Mouse (Mus musculus) forebrain, embryonic 10.5 days (tissue): ENCODE data around the gene Abhd10. TPM values are rescaled to one million over a fixed set of nuclear protein-coding genes. Genes with fewer than 3 reads are reported as not detected.

ENCODE experiments used
- DNase-seq: peaks from one replicate; pipeline ENCODE4 v3.0.0-alpha.2; 2017; ENCODE audit warnings: low spot score; ENCODE audit errors: extremely low spot score
- H3K27ac ChIP-seq: fragments of 300-500 bp; sonication (generic); 2 replicates; pipeline ENCODE4 v1.5.1; 2016; ENCODE audit warnings: mild to moderate bottlenecking
- H3K27me3 ChIP-seq: fragments of 300-500 bp; sonication (generic); 2 replicates; pipeline ENCODE4 v1.6.1; 2016; ENCODE audit warnings: mild to moderate bottlenecking; ENCODE audit not compliant: poor library complexity, severe bottlenecking
- H3K36me3 ChIP-seq: fragments of 300-500 bp; sonication (generic); replicated peaks from 2 replicates; pipeline ENCODE4 v1.6.1; 2016; ENCODE audit warnings: mild to moderate bottlenecking, moderate library complexity
- H3K4me1 ChIP-seq: fragments of 300-500 bp; sonication (generic); 2 replicates; pipeline ENCODE4 v1.6.1; 2016
- H3K4me3 ChIP-seq: fragments of 300-500 bp; sonication (generic); 2 replicates; pipeline ENCODE4 v1.5.1; 2016; ENCODE audit warnings: mild to moderate bottlenecking, moderate library complexity
- H3K9me3 ChIP-seq: fragments of 300-500 bp; sonication (generic); 2 replicates; pipeline ENCODE4 v1.6.1; 2016; ENCODE audit warnings: mild to moderate bottlenecking, moderate library complexity
- WGBS: fragments of 180-500 bp; shearing (Covaris S2); methylation state at CpG from one replicate; pipeline ENCODE4 v1.1.7; 2016; 5-methylcytosine and 5-hydroxymethylcytosine counted together
- polyA plus RNA-seq: library from polyadenylated mRNA; unstranded; fragments of >200 nt; fragmentation: Nextera tagmentation; extraction: Ambion mirVana; gene quantifications from 2 replicates; pipeline ENCODE4 v1.2.1, GENCODE M21; 2016

Gene Abhd10
- polyA plus RNA-seq, 1 experiment from 2014 or later, result 41.4 TPM

DNA sequence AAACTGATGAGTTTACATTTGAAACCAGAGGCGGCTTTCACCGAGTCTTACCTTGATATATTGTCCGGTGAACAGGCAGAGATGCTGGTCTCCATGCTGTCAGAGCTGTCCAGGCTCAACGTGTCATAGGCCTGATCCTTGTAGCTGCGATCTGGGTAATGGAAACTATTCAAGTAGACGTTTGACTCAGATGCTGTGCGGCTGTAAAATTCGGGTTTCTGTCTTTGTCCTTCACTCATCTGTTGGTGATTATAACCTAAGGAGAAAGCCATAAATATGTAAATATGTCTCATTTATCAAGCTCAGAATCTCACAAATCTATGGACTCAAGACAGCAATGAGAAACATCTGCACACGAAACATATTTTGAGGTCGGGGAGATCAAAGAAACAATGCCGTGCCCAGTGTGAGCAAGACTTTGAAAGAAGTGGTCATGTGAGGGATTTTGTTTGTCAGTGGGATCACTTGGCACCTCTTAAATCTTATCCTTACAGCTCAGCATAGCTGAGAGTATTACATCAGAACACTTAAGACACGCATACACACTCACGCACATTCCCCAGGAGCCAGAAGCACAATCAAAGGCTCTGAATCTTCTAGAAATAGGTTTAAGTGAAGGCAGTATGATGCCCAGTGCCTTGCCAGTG lies 20.2 kb upstream of the Abhd10 start:
- Histone ChIP-seq H3K27me3 (no peaks in the 10 kb centered on the region), H3K9me3 (no peaks in the 10 kb centered on the region), H3K27ac (no peak overlapping the region), H3K36me3 (peaks cover 27% of the 10 kb centered on the region), H3K4me3 (no peak overlapping the region), H3K4me1 (no peaks in the 10 kb centered on the region)
- no peak for DNase-seq
- WGBS, result 93% methylated on average over 13 of the region's 13 CpGs

DNA sequence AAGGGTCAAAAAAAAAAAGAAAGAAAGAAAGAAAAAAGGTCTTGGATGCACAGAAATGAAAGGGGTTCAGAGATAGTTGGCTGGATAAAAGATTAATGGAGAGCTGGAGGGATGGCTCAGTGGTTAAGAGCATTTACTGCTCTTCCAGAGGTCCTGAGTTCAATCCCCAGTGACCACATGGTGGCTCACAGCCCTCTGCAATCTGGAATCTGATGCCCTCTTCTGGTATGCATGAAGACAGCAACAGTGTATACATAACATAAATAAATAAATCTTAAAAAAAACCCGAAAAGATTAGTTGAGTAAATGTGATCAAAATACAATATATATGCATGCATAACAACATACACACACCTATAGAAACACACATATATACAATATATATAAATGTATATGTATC lies 18.7 kb upstream of the Abhd10 start:
- no peak for DNase-seq
- no peak overlapping the region for H3K4me3 ChIP-seq
- H3K36me3 ChIP-seq, result peaks cover 31% of the 10 kb centered on the region
- H3K4me1 ChIP-seq, result no peaks in the 10 kb centered on the region
- no peaks in the 10 kb centered on the region for H3K27me3 ChIP-seq
- H3K9me3 ChIP-seq, result no peaks in the 10 kb centered on the region
- 95% methylated on average over 1 of the region's 1 CpGs for WGBS
- H3K27ac ChIP-seq, result no peak overlapping the region

DNA sequence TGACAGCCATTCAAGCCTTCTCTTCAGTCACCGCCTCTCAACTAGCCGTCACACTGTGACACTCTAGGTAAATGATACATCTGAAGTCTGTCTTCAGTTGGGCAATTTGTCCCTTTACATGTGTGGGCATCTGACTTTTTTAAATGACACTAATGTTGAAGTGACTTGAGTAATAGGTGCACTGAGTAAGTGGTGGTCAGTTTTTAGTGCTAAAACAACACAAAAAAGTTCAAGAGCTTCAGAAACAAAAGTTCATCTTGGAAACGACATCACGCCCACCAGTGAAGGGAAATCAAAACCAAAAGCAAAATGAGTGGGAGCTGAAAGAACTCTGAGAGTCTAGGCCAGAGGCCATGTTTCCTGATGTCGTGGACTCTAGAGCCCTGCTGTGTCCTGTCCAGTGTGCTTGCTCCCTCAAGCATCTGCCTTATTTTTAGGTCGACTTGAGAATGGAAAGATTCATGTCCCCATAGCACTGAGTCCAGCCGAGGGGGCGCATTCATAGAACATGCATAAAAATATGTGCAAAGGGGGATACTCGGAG lies 16.0 kb upstream of the Abhd10 start:
- H3K4me1 ChIP-seq, result no peaks in the 10 kb centered on the region
- H3K36me3 ChIP-seq, result peaks cover 31% of the 10 kb centered on the region
- no peaks in the 10 kb centered on the region for H3K27me3 ChIP-seq
- WGBS, result 92% methylated on average over 9 of the region's 9 CpGs
- H3K9me3 ChIP-seq, result no peaks in the 10 kb centered on the region
- no peak for DNase-seq
- no peak overlapping the region for H3K4me3 ChIP-seq
- no peak overlapping the region for H3K27ac ChIP-seq

DNA sequence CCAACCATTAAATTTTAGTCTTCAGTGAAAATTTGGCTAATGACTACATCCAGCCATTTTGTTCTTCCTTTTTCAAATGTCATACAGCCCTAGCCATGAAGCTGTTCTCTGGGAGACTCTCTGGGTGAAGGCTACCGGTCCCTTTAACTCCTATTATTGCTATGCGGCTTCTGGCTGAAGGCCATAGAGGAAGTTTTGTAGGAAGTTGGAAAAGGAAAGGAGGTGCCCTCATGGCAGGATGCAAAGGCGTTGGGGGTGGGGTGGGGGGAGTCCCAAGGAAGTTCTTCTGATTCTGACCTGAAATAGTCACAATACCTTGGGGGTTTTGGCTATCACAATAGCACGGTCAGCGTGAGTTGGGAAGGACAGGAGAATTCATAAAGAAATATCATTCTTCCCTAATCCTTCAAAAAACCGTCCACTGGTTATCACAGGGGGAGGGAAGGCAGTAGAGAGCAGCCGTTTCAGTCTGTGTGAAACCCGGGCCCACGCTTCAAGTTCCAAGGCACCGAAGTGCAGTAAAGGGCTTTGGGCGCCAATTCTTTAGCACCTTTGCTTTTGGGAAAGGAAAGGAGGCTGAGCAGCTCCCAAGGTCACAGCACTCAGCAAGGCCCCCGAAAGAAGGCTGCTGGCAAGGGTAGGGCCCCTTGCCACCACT lies 14.8 kb upstream of the Abhd10 start:
- 89% methylated on average over 12 of the region's 12 CpGs for WGBS
- H3K27ac ChIP-seq, result 0 out of 2 replicates have a peak overlapping the region, but pooled peaks have one; percentile 37
- H3K4me3 ChIP-seq, result no peak overlapping the region
- DNase-seq, result no peak
- no peaks in the 10 kb centered on the region for H3K9me3 ChIP-seq
- peaks cover 26% of the 10 kb centered on the region for H3K36me3 ChIP-seq
- H3K27me3 ChIP-seq, result no peaks in the 10 kb centered on the region
- H3K4me1 ChIP-seq, result no peaks in the 10 kb centered on the region

DNA sequence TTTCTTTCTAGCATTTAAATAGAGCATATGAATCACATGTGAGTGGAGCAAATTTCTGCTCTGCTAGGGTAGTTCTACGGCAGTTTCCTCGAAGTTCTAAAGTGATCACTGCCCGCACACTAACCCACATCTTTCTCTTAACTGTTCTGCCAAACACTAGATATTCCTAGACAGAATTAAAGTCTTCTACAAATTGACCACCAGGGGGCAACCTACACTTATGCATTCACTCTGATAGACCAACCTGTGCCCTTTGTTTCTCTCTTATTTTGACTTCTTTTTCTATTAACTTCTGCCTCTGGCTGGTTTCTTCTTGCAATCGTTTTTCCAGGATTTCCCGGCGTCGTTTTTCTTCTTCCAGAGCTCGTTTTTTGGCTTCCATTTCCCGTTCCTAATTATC lies 14.1 kb upstream of the Abhd10 start:
- WGBS, result 50% methylated on average over 9 of the region's 9 CpGs
- no peak overlapping the region for H3K27ac ChIP-seq
- H3K4me3 ChIP-seq, result no peak overlapping the region
- H3K9me3 ChIP-seq, result no peaks in the 10 kb centered on the region
- peaks cover 27% of the 10 kb centered on the region for H3K36me3 ChIP-seq
- no peaks in the 10 kb centered on the region for H3K4me1 ChIP-seq
- H3K27me3 ChIP-seq, result no peaks in the 10 kb centered on the region
- DNase-seq, result no peak

DNA sequence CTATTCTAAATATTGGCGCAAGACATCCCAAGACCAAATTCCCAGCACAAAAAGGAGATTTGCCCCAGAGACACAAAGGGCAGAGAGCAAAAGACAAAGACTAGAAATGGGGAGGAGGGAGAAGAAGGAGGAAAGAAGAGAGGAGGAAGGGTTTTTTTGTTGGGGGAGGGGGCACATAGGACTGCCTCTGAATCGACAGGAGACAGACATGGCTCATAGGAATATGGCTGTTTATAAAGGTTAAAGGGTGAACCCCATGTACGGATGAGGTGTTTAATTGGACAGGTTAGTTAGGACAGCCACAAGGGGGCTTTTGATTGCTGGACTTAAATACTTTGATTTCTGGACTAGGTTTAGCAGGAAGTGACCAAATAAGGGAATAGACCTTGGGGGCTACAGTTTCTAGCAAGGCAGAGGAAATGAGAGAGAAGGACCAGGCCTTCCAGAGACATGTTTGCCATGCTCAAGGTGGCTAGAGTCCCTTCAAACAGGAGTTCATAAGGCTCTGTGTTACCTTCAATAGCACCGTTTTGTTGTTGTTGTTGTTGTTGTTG lies 913 bp upstream of the Abhd10 start:
- peaks cover 26% of the 10 kb centered on the region for H3K4me1 ChIP-seq
- peak overlapping the region; percentile 60 for H3K4me3 ChIP-seq
- no peaks in the 10 kb centered on the region for H3K9me3 ChIP-seq
- WGBS, result 67% methylated on average over 4 of the region's 4 CpGs
- DNase-seq, result no peak
- no peaks in the 10 kb centered on the region for H3K27me3 ChIP-seq
- peaks cover 20% of the 10 kb centered on the region for H3K36me3 ChIP-seq
- H3K27ac ChIP-seq, result peak overlapping the region; percentile 92

DNA sequence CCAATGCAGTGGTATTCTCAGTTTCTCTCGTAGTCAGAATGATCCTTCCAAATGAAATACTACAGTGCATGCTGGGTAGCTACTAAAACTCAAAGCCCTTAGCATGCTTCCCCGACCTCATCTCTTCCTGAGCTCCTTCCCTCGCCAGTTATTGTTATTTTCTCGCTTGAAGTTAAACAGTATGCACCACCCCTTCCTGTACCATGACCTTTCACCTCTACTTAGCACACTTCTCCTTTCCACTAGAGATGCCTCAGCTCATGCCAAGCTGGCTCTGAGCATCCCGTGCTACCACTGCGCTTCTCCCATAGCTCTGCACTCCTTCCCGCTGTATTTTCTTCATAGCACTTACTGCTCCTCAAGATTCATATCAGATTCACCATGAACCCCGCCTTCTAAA lies 4.9 kb downstream of the Abhd10 start:
- no peak for DNase-seq
- no peak overlapping the region for H3K27ac ChIP-seq
- no peak overlapping the region for H3K4me3 ChIP-seq
- peaks cover 15% of the 10 kb centered on the region for H3K4me1 ChIP-seq
- no peaks in the 10 kb centered on the region for H3K27me3 ChIP-seq
- no peaks in the 10 kb centered on the region for H3K9me3 ChIP-seq
- 93% methylated on average over 8 of the region's 8 CpGs for WGBS
- H3K36me3 ChIP-seq, result peaks cover 61% of the 10 kb centered on the region

DNA sequence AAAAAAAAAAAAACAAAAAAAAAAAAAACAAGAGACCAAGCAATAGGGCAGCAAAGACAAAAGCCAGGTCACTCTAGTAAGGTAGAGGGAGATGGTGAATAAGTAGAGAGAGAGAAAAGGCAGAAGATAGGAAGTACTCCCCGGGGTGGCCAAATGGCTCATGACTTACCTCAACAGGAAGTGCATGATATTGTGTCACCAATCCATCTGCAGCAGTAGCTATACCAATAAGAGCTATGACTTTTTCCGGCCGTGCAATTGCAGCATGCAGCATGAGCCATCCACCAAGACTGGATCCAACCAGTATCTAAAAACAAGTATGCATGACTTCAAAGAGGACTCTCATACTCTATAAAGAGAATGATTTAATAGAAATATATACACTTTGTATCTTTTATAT lies 6.0 kb downstream of the Abhd10 start:
- H3K4me1 ChIP-seq, result peaks cover 10% of the 10 kb centered on the region
- no peaks in the 10 kb centered on the region for H3K9me3 ChIP-seq
- H3K27me3 ChIP-seq, result no peaks in the 10 kb centered on the region
- H3K27ac ChIP-seq, result no peak overlapping the region
- no peak for DNase-seq
- 96% methylated on average over 3 of the region's 3 CpGs for WGBS
- peaks cover 73% of the 10 kb centered on the region for H3K36me3 ChIP-seq
- H3K4me3 ChIP-seq, result no peak overlapping the region

DNA sequence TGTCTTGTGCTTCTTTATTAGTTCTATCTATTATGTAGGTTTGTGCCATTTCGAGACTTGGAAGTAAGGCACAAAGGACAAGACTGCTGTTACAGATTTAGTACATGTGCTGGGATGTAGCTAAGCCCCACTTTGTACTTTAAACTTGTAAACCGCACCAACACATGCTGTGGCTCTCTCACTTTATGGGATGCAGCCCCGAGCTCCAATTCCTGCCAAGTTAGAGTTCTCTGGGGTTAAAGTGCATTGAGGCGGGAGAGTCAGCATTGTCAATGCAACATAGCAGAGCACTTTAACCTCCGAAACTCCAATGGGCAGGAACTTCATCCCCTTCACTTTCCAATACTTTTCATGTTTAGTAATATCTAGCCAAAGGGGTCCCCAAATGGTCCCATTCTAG lies 13.6 kb downstream of the Abhd10 start:
- DNase-seq, result no peak
- no peak overlapping the region for H3K27ac ChIP-seq
- no peak overlapping the region for H3K4me3 ChIP-seq
- H3K27me3 ChIP-seq, result no peaks in the 10 kb centered on the region
- H3K4me1 ChIP-seq, result peaks cover 21% of the 10 kb centered on the region
- H3K9me3 ChIP-seq, result no peaks in the 10 kb centered on the region
- H3K36me3 ChIP-seq, result peaks cover 59% of the 10 kb centered on the region
- WGBS, result 90% methylated on average over 5 of the region's 5 CpGs

DNA sequence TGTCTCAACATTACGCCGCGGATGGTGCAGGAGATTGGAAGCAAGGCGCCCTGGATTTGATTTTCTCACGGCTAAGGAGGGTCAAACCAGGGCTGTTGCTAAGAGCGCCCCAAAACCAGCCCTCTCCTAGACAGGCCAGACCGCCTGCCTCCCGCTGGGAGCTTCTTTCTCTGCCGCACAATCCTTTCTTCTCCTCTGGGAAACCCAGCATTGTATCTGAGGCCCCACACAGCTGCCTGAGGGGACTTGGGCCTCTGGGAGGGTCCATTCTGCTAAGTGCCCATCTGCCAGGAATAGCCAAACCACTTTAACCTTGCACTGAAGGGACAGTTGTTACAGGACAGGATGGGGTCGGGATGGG lies 18.0 kb downstream of the Abhd10 start:
- H3K4me1 ChIP-seq, result peaks cover 53% of the 10 kb centered on the region
- peak overlapping the region; percentile 71 for H3K4me3 ChIP-seq
- peak overlapping the region; percentile 95 for H3K27ac ChIP-seq
- DNase-seq, result peak; percentile 82
- H3K9me3 ChIP-seq, result no peaks in the 10 kb centered on the region
- no peaks in the 10 kb centered on the region for H3K27me3 ChIP-seq
- peaks cover 47% of the 10 kb centered on the region for H3K36me3 ChIP-seq
- 1% methylated on average over 10 of the region's 10 CpGs for WGBS

DNA sequence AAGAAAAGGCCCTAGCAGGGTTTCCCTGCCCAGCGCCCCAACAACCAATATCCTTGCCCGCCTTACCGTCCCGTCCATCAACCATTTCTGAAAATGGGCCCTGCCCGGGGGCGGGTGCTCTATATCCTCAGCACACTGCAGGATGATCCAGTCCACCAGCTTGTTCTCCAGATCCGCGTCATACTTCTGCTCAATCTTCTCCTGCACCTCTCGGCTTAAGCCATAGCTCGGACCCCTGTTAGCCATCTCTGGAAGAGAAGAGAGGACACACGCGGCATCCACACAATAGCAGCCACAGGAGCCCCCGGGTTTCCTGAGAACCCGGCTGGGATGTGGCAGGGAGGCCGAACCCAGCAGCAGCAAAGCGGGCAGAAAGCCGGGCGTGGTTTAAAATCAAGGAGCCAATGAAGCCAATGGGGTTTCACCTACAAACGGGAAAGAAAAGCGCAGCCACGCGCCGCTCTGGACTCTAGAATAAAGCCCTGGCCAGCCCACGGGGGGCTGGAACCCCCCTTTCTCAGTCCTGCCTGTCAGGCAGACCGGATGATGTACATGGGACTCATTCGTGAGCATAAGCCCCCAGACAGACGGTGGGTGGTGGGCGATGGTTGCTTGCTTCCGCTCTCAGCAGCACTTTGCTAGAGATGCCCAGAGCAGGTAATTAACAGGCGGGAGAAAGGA lies 18.6 kb downstream of the Abhd10 start, which contains the start of gene Tagln3:
Gene Tagln3 (minus strand): TSS at position 548 of the 681 bp plus-strand sequence.
- 1% methylated on average over 30 of the region's 30 CpGs for WGBS
- H3K27me3 ChIP-seq, result no peaks in the 10 kb centered on the region
- peak within 1 kb of the TSS; percentile 95 for H3K27ac ChIP-seq
- peak; percentile 83 for DNase-seq
- H3K36me3 ChIP-seq, result peaks cover 47% of the 10 kb centered on the region
- no peaks in the 10 kb centered on the region for H3K9me3 ChIP-seq
- peak within 1 kb of the TSS; percentile 71 for H3K4me3 ChIP-seq
- peaks cover 53% of the 10 kb centered on the region for H3K4me1 ChIP-seq

DNA sequence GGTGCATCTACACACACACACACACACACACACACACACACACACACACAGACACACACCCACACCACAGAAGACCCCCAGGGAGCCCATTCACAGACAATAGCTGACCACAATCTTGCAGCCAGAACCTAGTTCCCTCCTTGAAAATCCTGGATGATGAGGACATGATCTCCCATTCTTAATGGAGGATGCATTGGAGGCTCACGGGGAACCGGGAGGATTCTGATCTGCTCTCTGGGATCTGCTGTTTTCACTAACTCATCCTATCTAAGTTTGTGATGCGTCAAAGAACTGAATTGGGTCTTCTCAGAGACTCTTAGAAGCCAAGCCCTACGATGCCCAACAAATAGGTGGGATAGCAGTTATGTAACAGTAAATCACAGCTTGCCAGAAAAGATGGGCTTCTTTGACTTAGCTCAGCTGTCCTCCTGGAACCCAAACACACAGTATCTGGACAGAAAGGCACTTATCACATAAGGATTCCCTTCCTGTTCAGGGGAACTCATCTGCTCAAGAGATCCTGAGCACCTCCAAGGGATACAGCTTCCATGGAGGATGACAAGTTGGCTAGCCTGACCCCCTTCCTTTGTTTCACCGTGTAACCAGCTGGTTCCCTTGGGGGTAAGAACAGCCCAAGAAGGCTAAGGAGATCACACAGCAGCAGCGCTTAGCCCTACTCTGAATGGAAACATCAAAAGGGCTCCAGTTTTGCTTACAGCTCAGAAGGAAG lies 19.4 kb downstream of the Abhd10 start:
- Histone ChIP-seq H3K27me3 (no peaks in the 10 kb centered on the region), H3K4me1 (peaks cover 53% of the 10 kb centered on the region), H3K9me3 (no peaks in the 10 kb centered on the region), H3K4me3 (peak overlapping the region; percentile 71), H3K36me3 (peaks cover 47% of the 10 kb centered on the region), H3K27ac (peak overlapping the region; percentile 95)
- WGBS, result 49% methylated on average over 6 of the region's 6 CpGs
- no peak for DNase-seq
